Mouse (Mus musculus) urinary bladder, postnatal 36 days (tissue): ENCODE data around the gene Abcc10.
A peak's percentile ranks its signal among the peaks of the same experiment; 100 is the strongest.

ENCODE experiments used
- DNase-seq, 2 experiments: peaks; one replicate each; pipeline ENCODE4 v3.0.0; 2022; ENCODE audit warnings: low spot score in 2 of 2, mixed read lengths in 1 of 2

Gene Abcc10

GRCm38 (mm10) chr17:46287678-46288095, 40.5 kb downstream of the Abcc10 start:
- DNase-seq = no peak

DNA sequence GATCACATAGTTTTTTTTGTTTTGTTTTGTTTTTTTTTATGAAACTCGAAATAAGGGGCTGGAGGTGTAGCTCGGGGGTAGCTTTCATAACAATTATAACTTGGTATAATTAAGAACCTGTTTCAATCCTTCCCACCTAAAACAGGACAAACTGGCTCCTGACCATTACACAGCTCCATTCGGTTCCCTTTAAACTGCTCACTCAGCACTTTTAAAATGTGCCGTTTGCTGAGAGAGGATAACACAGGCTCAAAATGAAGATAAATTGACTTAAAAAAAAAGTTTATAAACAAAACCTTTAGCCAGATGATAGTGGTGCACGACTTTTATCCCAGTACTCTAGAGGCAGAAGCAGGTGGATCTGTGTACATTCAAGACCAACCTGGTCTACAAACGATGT, 42.7 kb downstream of the Abcc10 start:
- DNase-seq = no peak

- DNase-seq = no peak
Observed at GRCm38 (mm10) chr17:46284653-46285052, 43.5 kb downstream of the Abcc10 start.

GRCm38 (mm10) chr17:46283911-46284310, 44.2 kb downstream of the Abcc10 start:
- DNase-seq = no peak

DNA sequence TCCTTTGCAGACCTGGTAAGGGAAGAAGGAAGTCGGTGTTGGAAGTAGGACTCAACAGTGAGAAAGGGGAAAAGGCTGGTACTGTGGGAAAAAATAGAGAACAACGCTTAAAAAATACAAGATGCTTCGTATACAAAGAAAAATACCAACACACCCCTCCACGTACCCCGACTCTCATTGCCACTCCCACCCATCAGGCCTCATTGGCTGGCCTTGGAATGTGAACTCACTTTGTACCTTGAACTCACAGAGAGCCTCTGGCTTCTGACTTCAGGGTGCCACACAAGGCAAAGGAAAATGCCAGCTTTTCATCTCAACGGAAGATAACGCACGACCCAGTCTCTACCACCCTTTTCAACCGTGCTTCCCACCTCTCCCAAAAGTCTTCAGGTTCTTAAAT, 45.0 kb downstream of the Abcc10 start:
- no peak for DNase-seq

DNA sequence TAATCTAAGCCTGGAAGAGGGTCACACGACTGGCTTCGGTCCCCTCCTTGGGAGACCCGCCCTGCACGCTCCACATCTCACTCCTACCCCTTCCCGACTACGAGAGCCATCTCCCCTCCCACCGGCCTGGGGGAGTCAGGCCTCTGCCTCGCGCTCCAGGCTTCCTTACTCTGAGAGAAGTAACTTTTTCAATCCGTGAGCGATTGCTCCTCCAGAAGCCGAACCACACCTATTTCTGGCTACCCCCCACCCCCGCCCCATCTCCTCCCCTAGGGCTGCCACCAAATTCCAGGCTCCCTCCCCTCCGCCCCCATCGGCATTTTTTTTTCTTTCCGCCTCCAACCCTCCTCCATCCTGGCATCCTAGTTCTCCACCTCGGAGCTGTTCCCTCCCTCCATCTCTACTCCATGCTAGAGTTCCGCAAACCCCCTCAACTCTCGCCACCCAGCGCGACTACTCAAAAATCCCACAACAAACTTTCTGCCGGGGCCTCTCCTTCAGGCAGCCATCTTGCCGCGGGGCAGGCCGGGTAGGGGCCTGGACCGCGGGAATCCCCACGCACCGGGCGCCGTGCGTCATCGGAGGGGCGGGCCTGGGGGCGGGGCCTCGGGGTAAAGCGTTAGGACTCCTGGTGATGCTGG, 45.5 kb downstream of the Abcc10 start, which contains the start of gene Tjap1:
TSS of gene Tjap1 (minus strand) at position 544 of the 641 bp plus-strand sequence.
- peak; percentile 76 to 87 for DNase-seq

GRCm38 (mm10) chr17:46278011-46278765, 50.0 kb downstream of the Abcc10 start:
- no peak for DNase-seq

- no peak for DNase-seq
Observed at GRCm38 (mm10) chr17:46277586-46277985, 50.6 kb downstream of the Abcc10 start.

GRCm38 (mm10) chr17:46275506-46275905, 52.6 kb downstream of the Abcc10 start:
- no peak for DNase-seq

- DNase-seq = no peak
Observed at GRCm38 (mm10) chr17:46275034-46275433, 53.1 kb downstream of the Abcc10 start.

DNA sequence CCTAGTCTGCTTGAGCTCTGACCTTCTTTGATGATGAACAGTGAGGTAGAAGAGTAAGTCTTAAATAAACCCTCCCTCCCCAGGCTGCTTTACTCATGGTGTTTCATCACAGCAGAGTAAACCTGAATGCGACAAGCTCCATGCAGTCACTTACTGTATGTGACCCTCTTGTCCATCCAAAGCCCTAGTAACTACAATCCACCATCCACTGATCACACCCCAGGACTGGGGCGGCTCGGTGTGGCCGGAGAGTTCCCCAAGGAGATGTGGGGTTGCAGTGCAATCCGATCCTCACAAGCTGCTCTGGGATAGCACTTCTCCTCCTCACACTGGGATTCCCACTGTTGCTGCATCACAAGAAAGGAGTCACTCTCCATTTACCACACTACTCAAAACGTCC, 53.7 kb downstream of the Abcc10 start:
- no peak for DNase-seq

DNA sequence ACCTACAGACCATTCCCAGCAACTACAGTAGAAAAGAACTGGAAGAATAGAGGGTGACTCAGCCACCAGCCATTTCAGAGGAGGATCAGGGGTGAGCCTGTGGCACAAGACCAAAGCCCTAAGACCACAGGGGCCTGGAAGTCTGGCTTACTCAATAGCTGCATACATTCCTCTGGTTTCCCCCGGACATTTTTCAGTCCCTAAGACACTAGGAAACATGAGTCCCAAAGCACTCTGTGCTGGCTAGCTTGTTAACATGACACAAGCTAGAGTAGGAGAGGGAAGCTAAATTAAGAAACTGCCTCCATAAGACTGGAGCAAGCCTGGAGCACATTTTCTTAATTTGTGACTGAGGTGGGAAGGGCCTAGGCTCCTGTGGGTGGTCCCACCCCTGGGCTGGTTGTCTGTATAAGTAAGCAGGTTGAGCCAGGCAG, 54.3 kb downstream of the Abcc10 start:
- DNase-seq = no peak

- no peak for DNase-seq
Observed at GRCm38 (mm10) chr17:46272675-46273074, 55.5 kb downstream of the Abcc10 start.

DNA sequence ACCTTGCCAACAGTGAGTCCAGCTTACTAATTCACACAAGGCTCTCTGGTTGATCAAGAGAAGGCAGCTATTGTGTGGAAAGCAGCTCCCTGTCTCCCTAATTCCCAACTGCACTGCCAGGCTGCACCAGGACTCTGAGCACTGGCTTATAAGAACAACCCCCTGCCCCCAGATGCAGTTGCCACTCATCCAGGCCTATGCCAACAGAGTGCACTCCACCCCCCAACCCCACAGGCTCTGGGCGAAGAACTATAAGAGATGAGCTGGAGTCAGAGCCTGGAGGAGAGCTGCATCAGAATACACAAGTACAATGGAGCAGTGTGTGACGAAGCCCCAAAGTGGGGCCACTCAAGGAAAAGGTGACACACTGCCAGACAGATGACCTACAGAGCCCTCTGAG, 56.1 kb downstream of the Abcc10 start:
- no peak for DNase-seq

DNA sequence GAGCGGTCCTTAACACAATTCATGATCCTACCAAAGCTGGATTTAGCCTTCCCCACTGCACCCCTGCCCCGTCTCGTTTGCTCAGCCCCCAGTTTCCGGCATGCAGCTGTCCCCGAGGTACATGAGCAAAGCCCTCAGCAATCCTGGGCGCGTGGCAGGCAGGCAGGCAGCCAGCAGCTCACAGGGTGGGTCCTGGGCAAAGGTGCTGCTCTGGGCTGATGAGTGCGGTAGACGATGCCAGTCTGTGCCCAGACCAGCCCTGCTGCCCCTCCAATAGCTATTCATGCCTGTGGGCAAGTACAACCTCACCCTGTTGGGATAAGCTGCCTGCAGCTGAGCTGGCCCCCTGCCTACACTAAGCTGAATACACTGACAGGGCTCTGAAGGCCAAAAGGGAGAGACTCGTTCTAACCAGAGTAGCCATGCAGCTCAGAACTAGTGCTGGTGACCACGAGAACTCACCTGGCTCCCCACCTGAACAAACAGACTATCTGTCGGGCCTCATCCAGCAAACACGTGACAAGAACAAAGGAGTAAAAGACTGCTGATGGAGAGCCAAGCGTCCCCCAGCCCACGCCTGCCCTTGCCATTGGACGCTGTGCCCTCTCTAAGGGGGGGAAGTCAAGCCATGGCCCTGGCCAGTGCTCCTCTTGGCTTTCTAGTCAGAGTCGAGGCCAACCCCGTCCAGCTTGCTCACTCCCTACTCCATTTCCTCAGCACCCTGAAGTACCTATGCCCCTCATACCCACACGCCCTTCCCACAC, 58.2 kb downstream of the Abcc10 start:
- peak; percentile 58 to 60 for DNase-seq

DNA sequence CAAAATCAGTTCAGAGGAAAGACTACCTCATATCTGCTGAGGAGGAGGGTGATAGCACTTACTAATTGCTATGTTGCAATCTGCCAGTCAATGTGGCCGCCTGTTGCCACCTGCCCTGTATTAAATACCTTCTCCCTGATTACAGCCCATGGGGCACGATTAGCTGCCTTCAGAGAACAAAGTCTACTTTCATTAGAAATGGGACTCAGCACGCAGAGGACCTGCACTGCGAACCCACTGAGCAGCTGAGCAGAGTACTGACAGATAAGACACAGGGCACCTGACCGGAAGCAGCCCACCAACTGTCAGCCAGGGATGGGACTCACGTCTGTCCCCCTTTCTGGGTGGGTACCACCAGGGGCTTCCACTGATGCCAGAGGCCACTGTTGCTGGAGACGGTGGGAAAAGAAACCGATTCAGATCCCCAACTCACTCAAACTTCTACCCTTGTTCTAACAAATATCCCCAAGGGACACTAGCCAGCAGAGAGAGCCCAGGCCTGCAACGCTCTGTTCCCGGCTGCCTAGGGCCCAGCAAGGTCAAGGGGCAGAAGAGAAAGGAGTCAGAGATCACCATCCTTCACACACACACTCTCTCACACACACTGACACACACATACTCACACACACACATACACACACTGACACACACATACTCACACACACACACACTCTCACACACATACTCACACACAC, 60.0 kb downstream of the Abcc10 start:
- no peak for DNase-seq

DNA sequence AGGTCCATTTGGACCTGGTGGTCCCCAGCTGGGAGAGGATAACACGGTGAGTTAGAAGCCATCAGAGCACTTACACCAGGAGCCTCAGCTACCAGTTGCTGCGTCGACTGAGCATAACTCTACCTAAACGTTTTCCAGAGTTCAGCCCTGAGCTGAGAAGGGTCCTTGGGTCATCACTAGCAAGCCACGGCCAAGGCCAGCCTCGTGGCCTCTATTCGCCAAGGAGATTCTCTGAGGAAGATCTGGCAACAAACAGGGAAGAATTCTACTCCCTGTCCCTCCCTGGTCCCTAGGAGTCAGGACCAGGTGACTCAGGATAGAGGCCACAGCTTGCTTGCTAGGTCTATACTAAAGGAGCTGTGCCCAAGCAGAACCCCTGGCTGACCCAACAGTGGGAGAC, 60.6 kb downstream of the Abcc10 start:
- DNase-seq = no peak

- DNase-seq = no peak
Observed at GRCm38 (mm10) chr17:46266986-46267385, 61.2 kb downstream of the Abcc10 start.

DNA sequence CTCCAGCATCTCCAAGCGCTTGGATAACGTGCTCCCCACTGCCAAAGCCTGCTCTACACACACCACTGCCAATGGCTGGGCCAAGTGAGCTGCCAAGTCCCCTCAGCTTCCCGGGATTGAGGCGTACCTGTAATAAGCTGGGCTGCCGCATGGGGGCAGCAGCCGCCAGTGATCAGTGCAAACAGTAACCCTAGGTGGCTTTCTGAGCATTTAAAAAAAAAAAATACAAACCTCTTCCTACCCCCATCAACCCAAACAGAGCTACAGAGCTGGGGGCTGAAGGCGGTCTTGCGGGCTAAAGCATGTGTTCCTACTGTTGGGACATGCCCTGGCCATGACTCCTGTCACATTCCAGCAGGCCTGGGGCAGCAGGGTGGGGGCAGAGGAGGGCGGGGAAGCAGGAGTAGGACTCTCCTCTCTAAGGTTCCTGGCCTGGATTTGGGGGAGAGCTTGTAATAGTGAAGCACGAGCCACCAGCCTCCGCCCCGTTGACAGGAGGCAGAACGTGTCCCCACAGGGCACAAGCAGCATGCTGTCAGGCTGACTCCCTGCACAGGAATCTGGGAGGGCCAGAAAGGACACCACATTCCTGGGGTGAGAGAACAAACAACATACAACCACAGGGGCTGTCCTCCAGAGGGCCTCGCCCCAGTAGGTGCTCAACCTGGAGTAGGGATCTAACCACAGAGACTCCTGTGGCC, 62.1 kb downstream of the Abcc10 start:
- DNase-seq = peak; percentile 73 to 80

DNA sequence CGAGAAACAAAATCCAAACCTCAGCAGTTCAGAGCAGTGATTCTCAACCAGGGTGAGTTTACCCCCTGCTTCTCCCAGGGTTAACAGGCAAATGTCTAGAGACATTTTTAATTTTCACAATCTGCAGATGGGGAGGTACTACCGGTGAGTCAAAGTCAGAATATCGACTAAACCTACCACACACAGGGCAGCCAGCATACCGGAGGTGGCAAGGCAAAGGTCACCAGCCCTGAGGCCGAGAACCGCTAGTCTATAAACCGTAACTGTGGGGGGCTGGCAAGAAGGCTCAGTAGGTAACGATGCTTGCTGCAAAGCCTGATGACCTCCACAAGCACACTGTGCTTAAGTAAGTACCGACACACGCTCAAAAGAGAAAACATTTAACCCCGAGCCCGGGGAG, 62.6 kb downstream of the Abcc10 start:
- no peak for DNase-seq

DNA sequence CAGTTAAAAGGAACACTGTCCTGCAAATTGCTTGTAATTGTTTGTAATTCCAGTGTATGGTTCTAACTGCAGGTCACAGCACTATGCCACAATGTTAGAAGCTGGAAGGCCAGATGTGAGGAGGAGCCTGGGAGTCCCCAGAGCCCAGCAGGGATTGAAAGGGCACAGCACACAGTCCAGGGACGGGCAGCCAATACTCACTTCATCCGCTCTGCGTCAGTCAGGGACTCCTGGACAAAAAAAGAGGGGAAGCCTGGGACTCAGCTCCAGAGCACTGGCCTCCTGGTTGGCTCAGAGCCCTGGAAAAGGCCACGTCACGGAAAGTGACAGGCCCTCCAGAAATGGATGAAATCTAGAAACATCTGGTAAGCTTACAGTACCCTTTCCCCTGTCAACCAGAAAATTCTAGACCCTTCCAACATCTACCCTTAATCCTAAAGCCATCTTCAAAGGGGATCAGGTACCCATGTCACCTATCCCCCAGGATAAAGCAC, 65.9 kb downstream of the Abcc10 start:
- no peak for DNase-seq
